Mouse (Mus musculus) layer of hippocampus, postnatal 14 days (tissue): ENCODE data around the gene March1. TPM values are rescaled to one million over a fixed set of nuclear protein-coding genes. Genes with fewer than 3 reads are reported as not detected.
A peak's percentile ranks its signal among the peaks of the same experiment; 100 is the strongest.
"Not testable (repeated sequence)": the region's sequence is repeated elsewhere in the genome, so short reads cannot be mapped to it uniquely, and the experiment has no call there.

Source experiments
- DNase-seq, 2 experiments: peaks; one replicate each; pipeline ENCODE4 v3.0.0; 2021 to 2022; ENCODE audit warnings: low spot score in 2 of 2, mixed read lengths in 1 of 2
- total RNA-seq, 2 experiments: library from RNA; stranded (reverse); gene quantifications; 2 replicates each; pipeline ENCODE4 v1.2.3; 2021

The March1 gene
- total RNA-seq, 2 experiments from 2014 or later: 64.7 to 66.9 TPM

- DNase-seq: no peak
These were observed 789.1 kb downstream of the March1 start for GRCm38 (mm10) chr8:66406596-66407361.

- no peak for DNase-seq
These were observed 792.4 kb downstream of the March1 start for GRCm38 (mm10) chr8:66410080-66410615.

- DNase-seq: no peak
These were observed 795.4 kb downstream of the March1 start for GRCm38 (mm10) chr8:66413101-66413500.

DNA sequence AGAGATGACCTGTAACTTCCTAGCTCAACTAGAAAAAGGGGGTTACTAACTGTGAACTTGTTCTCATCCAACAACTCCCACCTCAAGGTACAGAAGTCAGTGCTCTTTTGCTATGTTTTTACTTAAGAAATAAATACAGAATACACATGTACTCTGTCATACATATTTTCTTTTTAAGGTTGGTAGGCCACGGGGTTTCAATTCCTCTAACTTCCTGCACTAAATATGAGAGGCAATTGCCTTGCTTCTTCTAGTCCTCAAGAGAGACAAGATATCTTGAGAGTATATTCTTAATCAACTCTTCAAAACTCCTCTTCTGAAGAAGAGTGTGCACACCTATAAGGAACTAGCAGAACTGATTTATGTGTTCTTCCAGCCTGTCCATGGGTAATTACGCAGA, 797.5 kb downstream of the March1 start:
- DNase-seq: no peak

DNA sequence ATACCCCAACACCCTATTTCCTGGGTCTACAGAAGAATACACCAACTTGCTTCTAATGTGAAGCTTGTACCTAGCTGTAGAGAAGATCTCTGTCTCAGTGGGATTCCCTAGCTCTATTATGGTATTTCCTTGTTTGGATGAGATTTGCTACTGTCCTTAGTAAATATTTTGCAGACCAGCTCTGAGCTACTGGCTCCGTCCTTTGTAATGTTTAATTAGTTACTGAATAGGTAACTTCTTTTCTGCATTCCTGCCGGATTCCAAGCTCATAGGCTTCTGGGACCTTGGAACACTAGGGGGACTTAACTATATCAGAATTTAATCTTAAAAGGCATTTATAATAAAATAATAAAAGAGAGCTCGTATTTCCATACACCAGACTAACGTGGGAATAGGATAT, 799.9 kb downstream of the March1 start:
- DNase-seq: not testable (repeated sequence)

GRCm38 (mm10) chr8:66430639-66431038, 812.9 kb downstream of the March1 start:
- no peak for DNase-seq

- no peak for DNase-seq
These were observed 815.9 kb downstream of the March1 start for GRCm38 (mm10) chr8:66433577-66433976.

GRCm38 (mm10) chr8:66436804-66437203, 819.1 kb downstream of the March1 start:
- DNase-seq: no peak

- no peak for DNase-seq
These were observed 820.2 kb downstream of the March1 start for GRCm38 (mm10) chr8:66437929-66438328.

GRCm38 (mm10) chr8:66438468-66438867, 820.8 kb downstream of the March1 start:
- no peak for DNase-seq

GRCm38 (mm10) chr8:66441123-66441522, 823.4 kb downstream of the March1 start:
- DNase-seq: peak in 1 of 2 experiments; percentile 44

DNA sequence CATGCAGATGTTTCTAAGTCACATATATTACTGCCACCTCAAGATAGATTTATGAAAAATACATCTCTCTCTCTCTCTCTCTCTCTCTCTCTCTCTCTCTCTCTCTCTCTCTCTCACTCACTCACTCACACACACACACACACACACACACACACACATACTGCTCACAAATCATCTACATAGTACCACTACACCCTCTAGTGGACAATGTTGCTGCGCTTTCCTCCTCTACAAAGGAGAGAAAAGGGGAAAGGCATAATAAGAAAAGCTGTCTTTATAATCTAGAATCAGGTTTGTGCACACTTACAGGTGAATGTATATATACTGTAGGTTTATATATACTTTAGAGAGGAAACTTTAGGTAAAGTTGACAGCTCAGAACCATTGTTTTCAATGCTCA, 825.1 kb downstream of the March1 start:
- peak; percentile 16 to 53 for DNase-seq

DNA sequence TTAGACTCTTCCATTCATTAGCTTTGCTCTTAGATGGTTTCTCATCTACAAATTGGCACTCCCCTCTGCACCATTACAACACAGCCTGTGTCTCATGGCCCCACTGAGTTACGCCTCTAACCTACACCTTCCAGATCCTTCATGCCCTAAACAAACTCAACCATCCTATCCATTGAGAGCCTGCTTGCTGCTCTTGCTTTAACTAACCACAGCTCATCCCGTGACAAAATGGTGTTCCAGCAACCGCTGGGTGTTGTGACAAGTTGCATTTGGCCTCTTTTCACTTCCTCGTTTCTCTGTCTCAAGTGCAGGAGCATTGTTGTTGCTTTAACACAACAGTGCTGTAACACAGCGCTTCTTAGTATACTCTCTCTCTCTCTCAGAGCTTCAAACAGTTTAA, 826.4 kb downstream of the March1 start:
- no peak for DNase-seq

DNA sequence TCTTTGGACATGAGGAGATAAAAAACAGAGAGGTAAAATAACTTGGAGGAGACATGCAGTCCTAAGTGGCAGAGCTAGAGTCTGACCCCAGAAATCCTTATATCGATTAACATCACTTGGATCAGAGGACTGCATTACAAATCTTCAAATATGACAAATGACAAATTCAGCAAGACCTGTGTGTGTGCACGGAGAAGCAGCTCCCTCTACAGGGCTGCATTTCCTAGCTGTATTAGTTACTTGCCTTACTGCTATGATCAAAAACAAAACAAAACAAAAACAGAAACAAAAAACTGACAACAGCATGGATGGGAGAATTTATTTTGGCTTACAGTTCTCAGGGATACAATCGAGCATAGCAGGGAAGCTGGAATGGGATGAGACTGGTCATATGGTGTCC, 827.7 kb downstream of the March1 start:
- no peak for DNase-seq

GRCm38 (mm10) chr8:66450691-66451090, 833.0 kb downstream of the March1 start:
- peak; percentile 43 to 57 for DNase-seq

DNA sequence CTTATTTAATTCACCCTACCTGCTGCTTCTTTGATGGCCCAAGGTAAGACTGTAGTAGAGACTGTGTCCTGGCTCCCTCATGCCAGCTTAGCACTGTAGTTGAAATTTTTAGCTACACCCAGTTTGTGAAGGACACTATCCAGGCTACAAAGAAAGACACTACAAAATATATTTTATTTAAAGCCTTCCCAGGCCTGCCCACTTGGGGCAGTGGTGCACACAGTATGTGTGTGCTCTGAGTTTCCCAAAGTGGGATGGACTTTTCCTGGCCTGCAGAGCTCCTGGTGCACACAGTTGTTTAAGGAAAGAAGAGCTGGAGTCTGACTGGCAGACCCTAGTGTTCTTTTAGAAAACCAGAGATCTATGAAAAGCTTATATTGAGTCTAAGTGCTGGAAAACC, 839.4 kb downstream of the March1 start:
- no peak for DNase-seq

DNA sequence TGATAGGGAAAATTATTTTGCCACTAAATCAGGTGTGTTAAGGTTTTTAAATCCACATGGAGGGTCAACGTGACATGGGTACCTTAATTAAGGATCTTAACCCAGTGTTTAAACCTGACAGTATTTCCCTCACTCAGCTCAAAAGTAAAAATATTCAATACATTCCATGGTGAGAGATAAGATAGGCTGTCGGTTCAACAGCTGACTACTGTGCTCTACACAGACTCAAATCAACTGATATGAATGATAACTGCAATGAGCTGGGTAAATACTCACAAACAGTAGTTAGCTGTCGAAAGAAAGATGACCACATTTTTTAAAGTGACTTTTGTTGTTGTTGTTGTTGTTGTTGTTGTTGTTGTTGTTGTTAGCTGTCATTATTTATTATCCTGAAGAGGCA, 852.1 kb downstream of the March1 start:
- no peak for DNase-seq

DNA sequence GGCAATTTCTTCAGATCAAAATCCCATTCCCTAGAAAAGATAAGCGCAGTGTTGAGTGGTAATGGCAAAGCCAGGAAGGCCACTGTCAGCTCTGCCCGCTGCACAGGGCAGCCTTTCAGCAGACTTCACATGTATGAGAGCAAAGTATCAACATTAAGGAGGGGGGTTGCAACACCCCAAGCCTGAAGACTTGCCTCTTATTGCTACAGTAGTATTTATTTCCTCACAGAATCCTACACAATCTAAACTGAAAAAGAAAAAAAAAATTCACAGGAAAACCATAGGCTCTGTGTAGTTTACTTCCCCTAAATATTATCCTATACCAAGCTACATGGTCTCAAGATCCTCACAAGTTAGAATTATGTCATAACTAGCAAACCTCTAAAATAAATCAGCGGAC, 859.2 kb downstream of the March1 start:
- no peak for DNase-seq

DNA sequence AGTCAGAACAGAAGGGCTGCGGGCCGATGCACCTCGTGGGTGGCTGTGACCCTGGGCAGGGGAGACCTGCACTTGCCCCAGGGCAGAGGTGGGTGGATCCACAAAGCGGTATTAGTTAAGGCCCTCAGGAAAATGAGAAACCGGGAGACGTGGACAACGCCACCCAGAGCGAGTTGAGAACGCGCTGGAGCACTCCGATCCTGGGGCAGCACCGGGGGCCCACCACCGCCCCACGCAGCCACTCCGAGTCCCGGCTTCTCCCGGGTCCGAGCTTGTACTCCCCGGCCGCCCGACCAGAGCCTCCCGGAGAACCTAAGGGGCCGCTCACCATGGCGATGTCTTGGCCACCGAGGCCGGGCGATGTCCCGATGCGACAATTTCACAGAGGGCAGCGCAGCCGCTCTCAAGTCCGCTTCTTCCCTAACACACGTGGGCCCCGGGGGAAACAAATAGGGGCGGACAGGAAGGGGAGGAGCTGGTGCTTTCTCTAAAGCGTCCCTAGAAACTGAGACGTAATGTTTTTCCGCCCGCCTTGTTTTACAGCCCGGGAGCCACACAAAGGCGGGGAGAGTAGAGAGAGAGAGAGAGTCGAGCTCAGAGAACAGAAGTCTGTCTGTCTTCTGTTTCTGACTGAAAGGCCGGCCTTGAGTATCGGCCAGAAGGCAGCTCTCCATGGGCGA, 868.5 kb downstream of the March1 start, which contains the start of gene Tma16:
Gene Tma16, minus strand, starts transcription at position 447 of the 680 bp plus-strand sequence.
- peak; percentile 85 to 87 for DNase-seq

DNA sequence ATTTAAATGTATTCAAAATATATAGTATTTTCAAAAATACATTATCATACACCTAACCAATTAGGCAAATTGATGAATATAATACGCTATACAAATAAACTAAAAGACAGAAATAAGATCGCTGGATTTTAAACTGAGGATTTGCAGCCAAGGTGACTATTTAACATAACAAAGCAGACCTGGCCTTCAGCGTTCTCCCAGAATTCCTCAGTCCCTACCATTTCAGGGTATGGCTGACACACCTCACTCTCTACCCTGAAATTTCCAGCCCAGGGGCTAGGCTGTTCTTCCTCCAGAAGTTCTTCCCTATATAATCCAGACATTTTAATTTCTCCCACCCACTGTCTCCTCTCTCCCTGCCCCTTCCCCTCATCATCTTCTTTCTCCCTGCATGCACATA, 870.9 kb downstream of the March1 start:
- DNase-seq: no peak

- DNase-seq: no peak
These were observed 872.9 kb downstream of the March1 start for GRCm38 (mm10) chr8:66490624-66491023.

GRCm38 (mm10) chr8:66494496-66494895, 876.8 kb downstream of the March1 start:
- no peak for DNase-seq
